Mouse (Mus musculus): ENCODE measurements around the gene Atg16l2.

DNA sequence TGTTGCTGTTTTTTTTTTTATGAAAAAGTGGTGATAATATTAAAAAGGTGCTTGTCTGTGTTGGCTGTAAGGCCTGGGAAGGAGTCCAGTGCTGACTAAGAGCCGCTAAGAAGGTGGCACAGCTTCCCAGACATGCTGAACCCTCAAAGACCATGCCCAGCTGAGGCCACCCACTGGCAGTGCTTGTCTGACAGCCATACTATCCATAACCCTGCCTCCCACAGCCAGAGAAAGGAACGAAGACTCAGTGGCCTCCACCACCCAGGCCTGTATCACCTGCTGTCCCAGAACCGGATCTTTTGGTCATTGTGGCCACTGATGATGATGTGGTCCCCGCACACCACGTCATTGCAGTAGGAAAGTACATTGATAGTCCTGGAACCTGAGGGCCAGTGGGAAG is 10.8 kb downstream of the Atg16l2 start:
- TF ChIP-seq CTCF (IDR thresholded peaks at IDR 0.05; ENCODE audit: low read depth, low read length) (no peak), GATA1 (IDR thresholded peaks at IDR 0.05; ENCODE audit: borderline replicate concordance, low read length) (no peak), TAL1 (conservative IDR thresholded peaks at IDR 0.05; ENCODE audit: low read depth, low read length) (no peak), POLR2AphosphoS5 (IDR thresholded peaks at IDR 0.05; ENCODE audit: insufficient replicate concordance, low read depth, low read length) (no peak), GATA2 (IDR thresholded peaks at IDR 0.05; ENCODE audit: borderline replicate concordance, low read depth, low read length) (no peak)

Data from G1E (cell line).